Comparison of ENCODE assay signal across 20 mouse cellular contexts in genomic region chr8:120406008-120406632, GRCm38 (mm10).
A peak's percentile ranks its signal among the peaks of the same experiment; 100 is the strongest.
DNase-seq lines count a peak whose midpoint lies in the region; ATAC-seq lines count a peak whose summit lies in the region.
"Had no signal": no experiment of that assay in that cellular context is flagged by ENCODE, and none has a peak within 500 bp of the region (broad histone marks: within the 10 kb centered on the region; RNA-seq: fewer than 3 reads in every experiment).

No protein-coding gene starts in this region.

- H3K36me3 ChIP-seq in liver, embryonic 13.5 days = no peaks in the 10 kb centered on the region
- no peaks in the 10 kb centered on the region for H3K36me3 ChIP-seq in intestine, embryonic 15.5 days
- H3K36me3 ChIP-seq in megakaryocyte, embryonic 14.5 days (replicated peaks; ENCODE audit: low read length) = no peaks in the 10 kb centered on the region
- no peaks in the 10 kb centered on the region for H3K36me3 ChIP-seq in stomach, embryonic 16.5 days (ENCODE audit: control insufficient read depth, insufficient read depth, low read length)
- H3K36me3 ChIP-seq in heart, embryonic 10.5 days = no peaks in the 10 kb centered on the region
- H3K36me3 ChIP-seq: forebrain, embryonic 15.5 days; limb, embryonic 10.5 days; midbrain, embryonic 13.5 days; neural tube, embryonic 12.5 days had no signal

- ATAC-seq in liver, embryonic 13.5 days (ENCODE audit: low read depth) = no peak
- peak; percentile 83 for ATAC-seq in intestine, embryonic 15.5 days
- ATAC-seq in stomach, embryonic 16.5 days (ENCODE audit: insufficient read depth, low FRiP score) = peak; percentile 46; the same call in 1 of the 2 replicates
- ATAC-seq: activated CD4-positive, CD25-positive, alpha-beta regulatory T cell, adult 4 months; forebrain, embryonic 15.5 days; midbrain, embryonic 13.5 days had no signal

- no peak for DNase-seq in liver, embryonic 13.5 days
- no peak for DNase-seq in liver
- no peak for DNase-seq in heart, embryonic 10.5 days (ENCODE audit: low spot score)
- no peak for DNase-seq in heart, adult 8-10 months (ENCODE audit: low spot score)
- DNase-seq: adrenal gland, adult 8-10 months; cerebellum, adult 2 months; cerebellum, postnatal 36 days; kidney, adult 2 months; lung, adult 2 months; thymus, adult 2 months had no signal

- WGBS in liver, embryonic 13.5 days (ENCODE audit: insufficient replicate concordance) = 66% methylated on average over 12 of the region's 12 CpGs
- WGBS in intestine, embryonic 15.5 days = 72% methylated on average over 12 of the region's 12 CpGs
- 87% methylated on average over 12 of the region's 12 CpGs for WGBS in stomach, embryonic 16.5 days
- WGBS in heart, embryonic 10.5 days = 85% methylated on average over 12 of the region's 12 CpGs

- peaks cover 89% of the 10 kb centered on the region for H3K4me1 ChIP-seq in liver, embryonic 13.5 days (replicated peaks)
- H3K4me1 ChIP-seq in intestine, embryonic 15.5 days (replicated peaks) = peaks cover 43% of the 10 kb centered on the region
- H3K4me1 ChIP-seq in megakaryocyte, embryonic 14.5 days = peaks cover 98% of the 10 kb centered on the region
- peaks cover 29% of the 10 kb centered on the region for H3K4me1 ChIP-seq in stomach, embryonic 16.5 days (ENCODE audit: control insufficient read depth, insufficient read depth, low read length)
- H3K4me1 ChIP-seq in heart, embryonic 10.5 days = peaks cover 73% of the 10 kb centered on the region

- peaks cover 16% of the 10 kb centered on the region for H3K27me3 ChIP-seq in liver, embryonic 13.5 days
- no peaks in the 10 kb centered on the region for H3K27me3 ChIP-seq in intestine, embryonic 15.5 days (replicated peaks)
- no peaks in the 10 kb centered on the region for H3K27me3 ChIP-seq in megakaryocyte, embryonic 14.5 days (replicated peaks)
- H3K27me3 ChIP-seq in stomach, embryonic 16.5 days (ENCODE audit: control insufficient read depth, insufficient read depth, low read length) = no peaks in the 10 kb centered on the region
- H3K27me3 ChIP-seq in heart, embryonic 10.5 days (ENCODE audit: insufficient read depth, poor library complexity, severe bottlenecking) = peaks cover 9% of the 10 kb centered on the region
- H3K27me3 ChIP-seq: forebrain, embryonic 15.5 days had no signal

- no peak overlapping the region for H3K4me2 ChIP-seq in liver, embryonic 13.5 days
- H3K4me2 ChIP-seq in intestine, embryonic 15.5 days (replicated peaks) = no peak overlapping the region
- no peak overlapping the region for H3K4me2 ChIP-seq in stomach, embryonic 16.5 days (ENCODE audit: low read depth, low read length)
- H3K4me2 ChIP-seq: forebrain, embryonic 15.5 days; heart, embryonic 11.5 days; midbrain, embryonic 13.5 days; neural tube, embryonic 12.5 days had no signal

- H3K9ac ChIP-seq in liver, embryonic 13.5 days = peak overlapping the region; percentile 22
- H3K9ac ChIP-seq in intestine, embryonic 15.5 days = no peak overlapping the region
- H3K9ac ChIP-seq in stomach, embryonic 16.5 days (ENCODE audit: low read length) = no peak overlapping the region
- H3K9ac ChIP-seq: forebrain, embryonic 15.5 days; midbrain, embryonic 13.5 days; neural tube, embryonic 12.5 days had no signal

- H3K27ac ChIP-seq in liver, embryonic 13.5 days = 0 out of 2 replicates have a peak overlapping the region, but pooled peaks have one; percentile 9
- peak overlapping the region; percentile 55; the same call in 1 of the 2 replicates for H3K27ac ChIP-seq in intestine, embryonic 15.5 days
- H3K27ac ChIP-seq in stomach, embryonic 16.5 days (ENCODE audit: low read length) = no peak overlapping the region; the same call in 1 of the 2 replicates
- no peak overlapping the region for H3K27ac ChIP-seq in heart, embryonic 10.5 days
- H3K27ac ChIP-seq: kidney, postnatal 0 days; midbrain, embryonic 13.5 days; neural tube, embryonic 12.5 days had no signal

- no peak overlapping the region for H3K4me3 ChIP-seq in liver, embryonic 13.5 days (replicated peaks)
- no peak overlapping the region for H3K4me3 ChIP-seq in intestine, embryonic 15.5 days (replicated peaks)
- H3K4me3 ChIP-seq in megakaryocyte, embryonic 14.5 days (replicated peaks) = peak overlapping the region; percentile 76
- no peak overlapping the region for H3K4me3 ChIP-seq in stomach, embryonic 16.5 days (replicated peaks; ENCODE audit: low read length)
- H3K4me3 ChIP-seq in heart, embryonic 10.5 days = no peak overlapping the region
- H3K4me3 ChIP-seq: forebrain, embryonic 15.5 days; limb, embryonic 10.5 days; midbrain, embryonic 13.5 days; neural tube, embryonic 12.5 days had no signal

- H3K9me3 ChIP-seq in liver, embryonic 13.5 days (replicated peaks) = no peaks in the 10 kb centered on the region
- H3K9me3 ChIP-seq in intestine, embryonic 15.5 days = no peaks in the 10 kb centered on the region
- H3K9me3 ChIP-seq in megakaryocyte, embryonic 14.5 days = no peaks in the 10 kb centered on the region
- no peaks in the 10 kb centered on the region for H3K9me3 ChIP-seq in stomach, embryonic 16.5 days (replicated peaks; ENCODE audit: control insufficient read depth, low read length)
- no peaks in the 10 kb centered on the region for H3K9me3 ChIP-seq in heart, embryonic 10.5 days
- H3K9me3 ChIP-seq: forebrain, embryonic 15.5 days; limb, embryonic 10.5 days; midbrain, embryonic 13.5 days; neural tube, embryonic 12.5 days had no signal

Comparison
In these comparisons a context has a peak if more than half of its experiments do, and no peak if none do; other contexts are left out.
1. H3K27ac ChIP-seq: peak in liver, embryonic 13.5 days (single experiment) and intestine, embryonic 15.5 days (single experiment); none in stomach, embryonic 16.5 days (single experiment) and heart, embryonic 10.5 days (single experiment).